Mouse (Mus musculus): Measurements from ENCODE around the gene Hyal3.

The Hyal3 gene

GRCm38 (mm10) chr9:107634406-107635278 lies 54.0 kb downstream of the Hyal3 start:
- no peak for DNase-seq (ENCODE audit: low read depth, low spot score)
- no peaks in the 10 kb centered on the region for H3K27me3 ChIP-seq (ENCODE audit: control insufficient read depth, insufficient read depth, low read length, poor library complexity, severe bottlenecking)
- peaks cover 1% of the 10 kb centered on the region; the same call in 1 of the 2 replicates for H3K36me3 ChIP-seq (ENCODE audit: control insufficient read depth, insufficient read depth, low read length, poor library complexity, severe bottlenecking)

- peak; percentile 96 for DNase-seq (ENCODE audit: low read depth, low spot score)
- Histone ChIP-seq H3K36me3 (ENCODE audit: control insufficient read depth, insufficient read depth, low read length, poor library complexity, severe bottlenecking) (peaks cover 1% of the 10 kb centered on the region; the same call in 1 of the 2 replicates), H3K27me3 (ENCODE audit: control insufficient read depth, insufficient read depth, low read length, poor library complexity, severe bottlenecking) (no peaks in the 10 kb centered on the region)
Observed at GRCm38 (mm10) chr9:107635279-107636028, 54.8 kb downstream of the Hyal3 start, which contains the start of gene Gnai2. Gnai2 (minus strand) TSS chr9:107635367.
